Mouse (Mus musculus) lung, adult 2 months (tissue): ENCODE results near the gene Ephb3. TPM values are rescaled to one million over a fixed set of nuclear protein-coding genes. Genes with fewer than 3 reads are reported as not detected.

ENCODE experiments used
- DNase-seq: peaks from one replicate; pipeline ENCODE4 v3.0.0; 2022
- H3K4me1 ChIP-seq: fragments of 200-500 bp; 2 replicates; pipeline ENCODE4 v1.6.1; 2011; ENCODE audit warnings: low read length; ENCODE audit not compliant: control insufficient read depth, insufficient read depth
- H3K4me3 ChIP-seq: fragments of 200-500 bp; replicated peaks from 2 replicates; pipeline ENCODE3; 2011; ENCODE audit warnings: low read depth, mild to moderate bottlenecking, control low read depth, low read length; ENCODE audit errors: extremely low read depth
- CTCF ChIP-seq: fragments of 200-500 bp; IDR thresholded peaks from 2 replicates; pipeline ENCODE4 v1.5.1; 2011; ENCODE audit warnings: mild to moderate bottlenecking, low read length, control low read depth; ENCODE audit not compliant: insufficient read depth
- POLR2A ChIP-seq: fragments of 200-500 bp; IDR thresholded peaks from 2 replicates; pipeline ENCODE4 v1.6.1; 2011; ENCODE audit warnings: low read depth, mild to moderate bottlenecking, control low read depth, low read length, borderline replicate concordance; ENCODE audit errors: extremely low read depth
- WGBS: fragments of 180-500 bp; shearing (Covaris S2); methylation state at CpG from one replicate; pipeline ENCODE4 v1.1.7; 2018; 5-methylcytosine and 5-hydroxymethylcytosine counted together
- polyA plus RNA-seq: library from polyadenylated mRNA; depleted of rRNA; stranded (reverse); fragments of >200 nt; gene quantifications from 2 replicates; pipeline ENCODE4 v1.2.3, GENCODE M21; 2012

The Ephb3 gene
- polyA plus RNA-seq, 1 experiment = 50.5 TPM

DNA sequence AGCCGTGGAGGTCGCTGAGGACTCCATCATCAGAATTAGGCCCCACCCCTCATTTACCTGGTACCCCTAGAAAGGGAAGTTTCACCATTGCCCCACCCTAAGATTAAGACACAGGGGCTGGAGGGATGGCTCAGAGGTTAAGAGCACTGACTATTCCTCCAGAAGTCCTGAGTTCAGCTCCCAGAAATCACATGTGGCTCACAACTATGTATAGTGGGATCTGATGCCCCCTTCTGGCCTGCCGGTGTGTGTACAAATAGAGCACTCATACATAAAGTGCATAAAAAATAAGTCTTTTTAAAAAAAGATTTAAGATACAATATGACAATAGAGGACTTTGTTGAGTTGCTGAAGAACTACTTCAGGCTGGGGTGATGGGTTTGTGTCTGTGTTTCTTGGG is 16.2 kb upstream of the Ephb3 start:
- WGBS = 75% methylated on average over 3 of the region's 3 CpGs

DNA sequence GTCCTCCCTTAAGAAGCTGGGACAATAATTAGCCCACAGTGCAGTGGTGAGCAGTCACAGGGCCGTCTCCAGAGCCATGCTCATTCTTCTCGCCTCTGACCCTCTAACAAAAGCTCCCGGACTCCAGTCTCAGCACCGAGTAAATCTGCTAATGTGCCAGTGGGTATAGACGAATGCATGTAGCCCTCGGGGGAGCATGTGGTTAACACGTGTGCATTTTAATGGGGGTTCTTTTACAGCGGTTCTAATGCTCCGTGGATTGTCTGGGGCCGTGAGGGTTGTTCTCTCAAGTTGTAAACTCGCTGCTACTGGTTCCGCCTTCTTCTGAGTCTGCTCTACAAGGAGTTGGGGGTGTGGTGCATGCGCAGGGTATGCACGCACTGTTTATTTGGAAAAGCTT is 13.0 kb upstream of the Ephb3 start:
- TF ChIP-seq POLR2A (no peak), CTCF (no peak)
- 81% methylated on average over 14 of the region's 14 CpGs for WGBS
- Histone ChIP-seq H3K4me3 (no peak overlapping the region), H3K4me1 (peaks cover 2% of the 10 kb centered on the region; the same call in 1 of the 2 replicates)
- no peak for DNase-seq

More for the DNA sequence above, 16.2 kb upstream of the Ephb3 start:
- DNase-seq = no peak
- Histone ChIP-seq H3K4me3 (no peak overlapping the region), H3K4me1 (peaks cover 2% of the 10 kb centered on the region; the same call in 1 of the 2 replicates)
- TF ChIP-seq POLR2A = no peak
- no peak for TF ChIP-seq CTCF

DNA sequence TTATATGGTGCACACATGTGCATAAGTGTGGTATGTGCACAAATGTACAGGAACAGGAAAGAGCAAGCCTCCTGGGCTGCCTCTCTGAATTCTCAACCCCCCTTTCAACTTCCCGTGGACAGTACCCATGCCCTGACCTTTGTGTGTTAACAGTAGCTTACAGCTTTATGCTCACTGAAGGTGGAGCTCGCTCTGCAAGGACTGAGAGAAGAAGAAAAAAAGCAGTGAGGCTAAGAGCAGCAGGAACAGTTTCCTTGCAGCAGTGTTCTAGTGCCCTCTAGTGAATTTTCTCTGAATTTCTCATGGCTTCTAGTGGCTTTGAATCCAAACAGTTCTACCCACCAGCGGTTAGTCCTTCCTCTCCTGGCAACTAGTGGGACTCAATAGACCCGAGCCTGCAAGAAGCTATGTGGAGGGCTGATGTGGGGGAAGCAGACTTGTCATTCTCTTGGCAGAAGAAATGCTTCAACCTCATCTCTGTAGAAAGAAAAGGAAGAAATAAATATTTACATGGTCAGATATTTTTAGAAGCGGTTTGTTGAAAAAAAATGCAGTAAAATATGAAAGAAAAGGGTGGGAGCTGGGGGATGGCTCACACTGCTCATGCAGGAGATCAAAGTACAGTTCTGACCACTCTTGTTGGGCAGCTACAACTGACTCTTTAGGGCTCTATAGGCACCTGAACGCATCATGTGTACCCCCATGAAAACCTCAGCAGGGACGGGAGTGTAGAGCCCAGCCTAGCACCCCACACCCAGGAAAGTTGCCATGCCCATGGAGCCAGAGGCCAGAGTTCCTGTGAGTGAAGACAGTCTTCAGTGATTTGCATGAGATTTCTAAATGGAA is 11.8 kb upstream of the Ephb3 start:
- peaks cover 2% of the 10 kb centered on the region; the same call in 1 of the 2 replicates for H3K4me1 ChIP-seq
- no peak for DNase-seq
- H3K4me3 ChIP-seq = no peak overlapping the region
- peak; percentile 55; the same call in 1 of the 2 replicates for TF ChIP-seq CTCF
- no peak for TF ChIP-seq POLR2A
- 19% methylated on average over 7 of the region's 7 CpGs for WGBS

DNA sequence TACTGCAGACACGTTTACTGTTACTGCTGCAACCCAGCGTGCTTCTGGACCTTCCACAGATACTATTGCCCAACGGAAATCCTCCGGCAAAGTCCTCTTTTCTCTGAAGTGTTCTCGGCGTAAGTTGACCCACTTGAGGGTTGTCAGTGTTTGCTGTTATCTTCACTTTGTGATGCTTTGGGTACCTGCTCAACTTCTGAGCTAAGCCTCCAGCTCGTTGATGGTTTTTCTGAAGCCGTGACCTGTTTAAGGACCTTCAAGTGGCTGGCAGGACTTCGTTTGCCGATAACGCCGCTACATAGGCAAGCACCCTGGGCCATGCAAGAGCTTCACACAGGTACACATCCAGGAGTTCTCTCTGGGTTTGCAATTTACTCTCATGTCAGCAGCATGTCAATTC is 10.4 kb upstream of the Ephb3 start:
- DNase-seq = no peak
- TF ChIP-seq CTCF = no peak
- no peak for TF ChIP-seq POLR2A
- H3K4me1 ChIP-seq = peaks cover 2% of the 10 kb centered on the region; the same call in 1 of the 2 replicates
- WGBS = 65% methylated on average over 12 of the region's 12 CpGs
- H3K4me3 ChIP-seq = no peak overlapping the region

DNA sequence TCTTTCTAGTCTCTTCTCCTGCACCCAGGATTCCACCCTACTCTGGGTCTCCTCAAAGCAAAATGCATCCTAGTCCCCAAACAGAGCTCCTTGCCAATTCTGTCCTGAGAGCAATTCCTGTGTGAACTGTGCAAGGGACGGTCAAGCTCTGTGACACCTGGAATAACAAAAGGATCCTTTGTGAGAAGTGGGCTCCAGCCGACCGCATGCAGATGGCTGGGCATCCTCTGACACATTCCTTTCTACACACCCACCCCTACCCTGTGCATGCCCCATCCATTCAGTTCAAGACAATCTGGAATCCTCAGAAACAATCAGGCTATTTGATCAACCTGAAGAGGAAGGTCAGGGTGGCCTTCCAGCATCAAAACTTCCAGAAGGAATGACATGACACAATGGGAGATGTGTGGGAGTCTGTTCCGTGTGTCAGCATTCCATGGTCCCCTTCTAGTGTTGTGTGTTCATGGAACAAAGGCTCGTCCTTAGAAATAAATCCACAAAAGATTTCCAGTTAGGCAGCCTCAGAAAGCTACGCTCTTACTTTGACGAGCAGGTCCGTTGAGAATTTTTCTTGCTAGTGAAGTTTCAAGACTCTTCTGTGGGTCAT is 9.2 kb upstream of the Ephb3 start:
- 69% methylated on average over 8 of the region's 8 CpGs for WGBS
- H3K4me3 ChIP-seq = no peak overlapping the region
- H3K4me1 ChIP-seq = peaks cover 2% of the 10 kb centered on the region; the same call in 1 of the 2 replicates
- no peak for DNase-seq
- TF ChIP-seq CTCF (no peak), POLR2A (no peak)

DNA sequence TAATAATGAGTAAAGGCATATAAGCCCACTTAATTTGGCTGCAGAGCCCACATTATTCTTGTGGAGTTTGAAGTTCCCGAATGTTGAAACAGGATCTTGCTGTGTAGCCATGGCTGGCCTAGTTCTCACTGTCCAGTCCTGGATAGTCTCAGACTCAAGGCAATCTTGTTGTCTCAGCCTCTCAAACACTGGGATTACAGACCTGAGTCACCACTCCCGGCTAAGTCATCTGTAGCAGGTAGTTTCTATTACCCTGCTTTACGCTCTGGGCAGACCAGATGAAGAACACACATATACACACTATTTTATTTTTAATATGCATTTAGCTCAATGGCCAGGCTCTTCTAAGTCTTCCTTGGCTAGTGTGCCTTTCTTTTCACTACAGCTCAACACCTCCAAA is 8.0 kb upstream of the Ephb3 start:
- Histone ChIP-seq H3K4me1 (peaks cover 2% of the 10 kb centered on the region; the same call in 1 of the 2 replicates), H3K4me3 (no peak overlapping the region)
- DNase-seq = no peak
- 84% methylated on average over 3 of the region's 3 CpGs for WGBS
- TF ChIP-seq POLR2A (no peak), CTCF (no peak)

DNA sequence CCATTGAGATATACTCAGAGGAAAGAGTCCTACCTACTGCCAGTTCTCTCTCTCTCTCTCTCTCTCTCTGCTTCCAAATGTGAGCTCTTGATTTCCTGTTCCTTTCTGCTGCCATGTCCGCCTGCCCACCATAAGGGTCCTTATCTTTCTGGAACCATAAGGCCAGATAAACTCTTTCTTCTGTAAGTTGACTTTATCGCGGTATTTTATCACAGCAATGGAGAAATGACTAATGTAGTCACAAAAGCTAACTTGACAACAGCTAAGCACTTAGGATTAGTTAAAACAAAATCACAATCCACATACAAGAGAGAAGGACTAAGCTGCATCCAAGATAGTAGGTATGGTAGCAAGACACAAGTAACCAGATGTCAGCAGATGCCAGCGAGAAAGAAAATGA is 7.0 kb upstream of the Ephb3 start:
- no peak overlapping the region for H3K4me3 ChIP-seq
- DNase-seq = no peak
- WGBS = 68% methylated on average over 4 of the region's 4 CpGs
- H3K4me1 ChIP-seq = peaks cover 2% of the 10 kb centered on the region; the same call in 1 of the 2 replicates
- TF ChIP-seq POLR2A (no peak), CTCF (no peak)

DNA sequence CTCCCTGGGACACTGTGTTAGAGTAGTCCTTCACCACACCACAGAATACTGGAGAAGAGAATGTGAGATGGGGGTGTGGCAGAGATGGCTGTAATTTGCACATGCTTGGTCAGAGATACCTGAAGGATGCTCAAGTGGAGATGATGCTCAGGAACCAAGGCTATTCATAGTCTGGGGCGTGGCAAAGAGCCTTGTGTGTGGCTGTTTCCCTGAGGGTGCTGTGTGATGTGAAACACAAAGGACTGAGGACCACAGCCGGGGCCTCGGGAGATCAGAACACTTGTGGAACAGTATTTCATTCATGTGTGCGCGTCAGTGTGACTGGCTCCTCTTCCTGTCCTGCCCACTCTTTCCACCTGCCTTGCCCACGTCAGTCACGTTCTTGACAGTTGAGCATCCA is 6.5 kb upstream of the Ephb3 start:
- WGBS = 84% methylated on average over 7 of the region's 7 CpGs
- no peak for DNase-seq
- TF ChIP-seq POLR2A (no peak), CTCF (no peak)
- peaks cover 2% of the 10 kb centered on the region; the same call in 1 of the 2 replicates for H3K4me1 ChIP-seq
- H3K4me3 ChIP-seq = no peak overlapping the region

DNA sequence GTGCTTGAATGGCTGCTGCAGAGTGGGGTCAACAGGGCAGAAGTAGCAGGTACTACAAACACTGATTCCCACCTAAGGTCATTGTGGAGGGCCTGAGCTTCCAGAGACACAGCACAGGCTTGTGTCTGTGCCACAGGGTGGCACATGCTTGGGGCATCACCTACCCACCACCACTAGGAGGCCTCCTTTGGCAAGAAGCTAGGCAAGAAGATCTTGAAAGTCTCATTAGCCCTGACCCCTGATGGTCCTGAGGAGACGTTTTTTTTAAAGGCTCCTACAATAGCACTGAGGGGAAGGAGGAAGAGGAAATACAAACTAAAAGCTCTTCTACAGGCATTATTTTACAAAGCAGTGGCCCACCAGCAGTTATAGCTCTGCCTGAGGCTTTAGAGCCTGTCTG is 6.0 kb upstream of the Ephb3 start:
- Histone ChIP-seq H3K4me1 (no peaks in the 10 kb centered on the region), H3K4me3 (no peak overlapping the region)
- 5% methylated on average over 1 of the region's 1 CpGs for WGBS
- TF ChIP-seq CTCF = peak; percentile 52; the same call in 1 of the 2 replicates
- no peak for TF ChIP-seq POLR2A
- no peak for DNase-seq
